Mouse (Mus musculus) embryo, embryonic 11 days (tissue): Measurements from ENCODE around the gene Rtcb.

Experiments
- DNase-seq: peaks from one replicate; pipeline ENCODE4 v3.0.0-alpha.2; 2015

Rtcb gene

GRCm38 (mm10) chr10:85957464-85957950 lies at the start of gene Rtcb:
Gene Rtcb (minus strand): TSS chr10:85957823.
- peak; percentile 95 for DNase-seq

- no peak for DNase-seq
Observed at GRCm38 (mm10) chr10:86006455-86006854, 48.8 kb upstream of the Rtcb start.

GRCm38 (mm10) chr10:86000447-86000846 lies 42.8 kb upstream of the Rtcb start:
- no peak for DNase-seq

- DNase-seq: no peak
Observed at GRCm38 (mm10) chr10:85994543-85995104, 37.0 kb upstream of the Rtcb start.

GRCm38 (mm10) chr10:85993836-85994235 lies 36.2 kb upstream of the Rtcb start:
- DNase-seq: no peak

- no peak for DNase-seq
Observed at GRCm38 (mm10) chr10:85992412-85992811, 34.8 kb upstream of the Rtcb start.

GRCm38 (mm10) chr10:85989412-85990115 lies 31.9 kb upstream of the Rtcb start:
- DNase-seq: no peak

- DNase-seq: no peak
Observed at GRCm38 (mm10) chr10:85972915-85973314, 15.3 kb upstream of the Rtcb start.

GRCm38 (mm10) chr10:85971826-85972225 lies 14.2 kb upstream of the Rtcb start:
- no peak for DNase-seq

- no peak for DNase-seq
Observed at GRCm38 (mm10) chr10:85969894-85970620, 12.4 kb upstream of the Rtcb start.

GRCm38 (mm10) chr10:85968731-85969130 lies 11.1 kb upstream of the Rtcb start:
- no peak for DNase-seq

- DNase-seq: peak; percentile 81
Observed at GRCm38 (mm10) chr10:85968157-85968634, 10.6 kb upstream of the Rtcb start.

GRCm38 (mm10) chr10:85967411-85968156 lies 10.0 kb upstream of the Rtcb start:
- DNase-seq: no peak

GRCm38 (mm10) chr10:85966476-85966875 lies 8.9 kb upstream of the Rtcb start:
- no peak for DNase-seq

GRCm38 (mm10) chr10:85964316-85964715 lies 6.7 kb upstream of the Rtcb start:
- DNase-seq: no peak

GRCm38 (mm10) chr10:85962897-85963296 lies 5.3 kb upstream of the Rtcb start:
- no peak for DNase-seq

- DNase-seq: no peak
Observed at GRCm38 (mm10) chr10:85956871-85957419, 678 bp downstream of the Rtcb start.

- DNase-seq: no peak
Observed at GRCm38 (mm10) chr10:85954429-85954828, 3.2 kb downstream of the Rtcb start.

GRCm38 (mm10) chr10:85953401-85953800 lies 4.2 kb downstream of the Rtcb start:
- DNase-seq: no peak

- DNase-seq: no peak
Observed at GRCm38 (mm10) chr10:85951765-85952443, 5.7 kb downstream of the Rtcb start.

GRCm38 (mm10) chr10:85948483-85949196 lies 9.0 kb downstream of the Rtcb start:
- no peak for DNase-seq
